Mouse (Mus musculus): ENCODE measurements around the gene Map2k6.

Gene Map2k6

DNA sequence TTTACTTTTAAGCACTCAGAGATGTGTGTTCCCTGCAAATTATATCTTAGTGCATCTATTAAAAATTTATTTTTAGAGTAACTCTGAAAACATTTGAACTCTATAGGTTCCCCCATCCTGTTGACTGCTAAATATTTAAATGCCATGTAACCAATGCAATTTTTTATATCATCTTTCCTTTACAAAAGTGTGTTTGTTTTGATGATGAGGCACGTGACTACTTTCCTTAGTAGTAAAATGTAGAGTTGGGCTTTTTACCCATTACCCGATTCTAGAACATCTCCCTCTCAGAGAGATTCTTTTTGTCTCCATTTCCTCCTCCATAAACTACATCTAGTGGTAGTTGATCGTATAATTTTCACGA, 51.8 kb downstream of the Map2k6 start:
- no peak for DNase-seq (ENCODE audit: low spot score in 2 of 2)

DNA sequence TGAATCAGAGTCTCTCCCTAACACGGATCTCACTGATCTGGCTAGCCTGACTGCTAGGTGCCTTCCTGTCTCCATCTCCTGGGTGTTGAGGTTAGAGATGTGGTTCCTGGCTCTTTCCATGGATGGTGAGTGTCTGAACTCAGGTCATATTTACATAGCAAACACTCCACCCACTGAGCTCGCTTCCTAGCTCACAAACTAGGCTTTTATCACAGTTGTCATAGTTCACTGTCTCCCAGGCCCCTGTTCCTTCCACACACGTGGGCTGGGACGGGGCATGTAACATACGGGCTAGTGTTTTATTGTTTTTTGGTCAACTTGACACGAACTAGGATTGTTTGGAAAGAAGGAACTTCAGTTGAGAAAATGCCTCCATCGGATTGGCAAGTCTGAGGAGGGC, 52.7 kb downstream of the Map2k6 start:
- no peak for DNase-seq (ENCODE audit: low spot score in 2 of 2)

DNA sequence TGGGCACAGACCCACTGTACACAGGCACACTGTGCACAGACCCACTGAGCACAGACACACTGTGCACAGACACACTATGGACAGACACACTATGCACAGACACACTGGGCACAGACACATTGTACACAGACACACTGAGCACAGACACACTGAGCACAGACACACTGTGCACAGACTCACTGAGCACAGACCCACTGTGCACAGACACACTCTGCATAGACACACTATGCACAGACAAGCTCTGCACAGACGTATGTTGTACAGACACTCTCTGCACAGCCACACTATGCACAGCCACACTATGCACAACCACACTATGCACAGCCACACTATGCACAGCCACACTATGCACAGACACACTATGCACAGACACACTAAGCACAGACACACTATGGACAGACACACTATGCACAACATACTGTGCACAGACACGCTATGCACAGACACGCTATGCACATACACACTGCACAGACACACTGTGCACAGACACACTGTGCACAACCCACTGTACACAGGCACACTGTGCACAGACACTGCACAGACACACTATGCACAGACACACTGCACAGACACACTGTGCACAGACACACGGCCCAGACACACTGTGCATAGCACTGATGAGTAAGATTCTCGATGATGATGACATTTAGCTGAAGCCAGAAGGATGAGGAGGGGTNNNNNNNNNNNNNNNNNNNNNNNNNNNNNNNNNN, 54.7 kb downstream of the Map2k6 start:
- no peak for DNase-seq (ENCODE audit: low spot score in 2 of 2)

DNA sequence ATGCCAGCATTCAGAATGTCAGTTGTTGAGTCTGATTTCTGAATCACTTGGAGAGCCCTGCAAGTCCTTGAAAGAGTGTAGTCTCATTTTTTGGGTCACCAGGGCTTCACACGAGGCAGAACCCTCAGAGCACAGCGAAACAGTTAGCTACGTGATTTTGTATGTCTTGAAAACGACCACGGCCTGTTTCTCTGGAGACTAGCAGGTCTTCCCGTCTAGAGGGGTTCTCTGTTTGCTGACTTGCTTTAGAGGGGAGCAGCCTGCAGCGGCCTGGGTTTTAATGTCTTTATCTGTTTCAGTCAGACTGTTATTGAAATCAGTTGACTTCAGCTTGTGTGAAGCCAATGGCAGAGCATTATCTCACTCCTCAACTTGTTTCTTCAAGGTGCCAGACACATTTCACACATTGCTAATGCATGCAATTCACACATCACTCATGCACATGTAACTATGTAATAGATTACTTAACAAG, 58.6 kb downstream of the Map2k6 start:
- no peak for DNase-seq (ENCODE audit: low spot score in 2 of 2)

DNA sequence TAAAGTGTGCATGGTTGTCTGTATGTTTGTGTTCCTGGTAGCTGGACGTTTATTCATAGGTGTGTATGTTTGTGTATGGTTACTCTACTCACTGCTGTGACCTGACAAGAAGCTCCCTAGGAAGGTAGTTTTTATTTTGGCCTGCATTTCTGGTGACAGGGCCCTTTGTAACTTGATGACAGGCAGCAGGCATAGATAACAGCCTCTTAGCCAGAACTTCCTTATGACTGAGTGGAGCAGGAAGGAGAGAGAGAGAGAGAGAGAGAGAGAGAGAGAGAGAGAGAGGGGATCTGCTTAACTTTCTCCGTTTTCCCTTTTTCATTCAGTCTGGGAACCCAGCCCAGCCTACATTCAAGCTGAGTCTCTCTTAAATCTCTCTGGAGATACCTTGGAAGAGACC, 61.6 kb downstream of the Map2k6 start:
- DNase-seq (ENCODE audit: low spot score in 2 of 2), result no peak

DNA sequence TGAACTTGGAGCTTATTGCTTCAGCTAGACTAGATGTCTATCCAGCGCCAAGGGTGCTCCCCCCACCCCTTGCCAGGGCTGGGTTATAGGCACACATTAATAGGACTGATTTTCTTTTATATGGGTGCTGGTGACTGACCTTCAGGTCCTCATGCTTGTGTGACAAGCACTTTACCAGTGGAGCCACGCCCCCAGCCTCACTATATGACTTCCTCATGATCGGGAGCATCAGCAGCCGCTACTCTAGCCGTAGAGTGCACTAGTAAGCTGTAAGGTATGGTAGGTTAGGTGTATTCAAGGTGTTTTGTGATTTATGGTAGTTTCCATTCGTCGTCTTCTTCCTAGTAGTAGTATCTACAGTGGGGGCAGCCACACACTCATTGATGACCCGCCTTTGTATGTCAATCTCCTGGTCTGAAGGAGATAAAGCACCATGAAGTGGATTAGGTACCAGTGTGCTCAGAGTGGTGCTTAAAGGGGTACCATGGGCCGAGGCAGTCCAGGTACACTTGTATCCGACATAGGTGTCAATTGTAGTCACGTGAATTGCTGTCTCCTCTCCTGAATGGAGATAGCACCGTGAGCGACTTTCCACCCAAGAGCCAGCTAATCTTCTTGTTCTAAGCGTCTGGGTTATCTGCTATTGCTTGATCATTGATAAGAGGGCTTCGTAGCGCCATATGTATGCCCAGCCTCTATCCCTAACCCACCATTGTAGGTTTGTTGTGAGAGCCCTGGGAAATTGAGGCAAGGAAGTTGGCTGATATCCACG, 62.8 kb downstream of the Map2k6 start:
- DNase-seq (ENCODE audit: low spot score in 2 of 2), result no peak

DNA sequence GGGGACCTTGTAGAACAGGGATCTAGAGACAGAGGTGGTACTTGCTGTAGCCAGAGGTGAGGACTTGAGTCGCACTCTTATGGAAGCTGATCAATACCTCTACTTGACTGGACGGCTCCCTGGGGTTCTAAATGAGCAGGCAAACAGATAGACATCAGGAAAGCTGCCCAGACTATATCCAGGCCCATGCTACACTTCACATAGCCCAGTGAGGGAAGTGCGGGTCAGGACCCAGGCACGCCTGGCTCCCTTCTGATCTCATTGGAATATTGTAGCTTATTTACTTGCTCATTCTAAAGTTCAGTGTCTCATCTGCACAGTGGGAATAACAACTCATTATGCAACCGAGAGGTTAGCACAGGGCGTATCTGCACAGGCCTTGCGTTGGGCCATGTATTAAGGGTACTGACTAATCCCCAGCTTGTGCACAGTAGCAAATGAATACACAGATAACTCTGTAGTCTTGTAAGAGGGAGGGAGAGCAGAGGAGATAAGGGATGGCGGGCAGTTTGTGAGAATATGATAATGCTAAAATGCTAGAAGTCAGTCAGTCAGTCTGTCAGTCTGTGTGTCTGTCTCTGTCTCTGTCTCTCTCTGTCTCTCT, 64.2 kb downstream of the Map2k6 start:
- no peak for DNase-seq (ENCODE audit: low spot score in 2 of 2)

DNA sequence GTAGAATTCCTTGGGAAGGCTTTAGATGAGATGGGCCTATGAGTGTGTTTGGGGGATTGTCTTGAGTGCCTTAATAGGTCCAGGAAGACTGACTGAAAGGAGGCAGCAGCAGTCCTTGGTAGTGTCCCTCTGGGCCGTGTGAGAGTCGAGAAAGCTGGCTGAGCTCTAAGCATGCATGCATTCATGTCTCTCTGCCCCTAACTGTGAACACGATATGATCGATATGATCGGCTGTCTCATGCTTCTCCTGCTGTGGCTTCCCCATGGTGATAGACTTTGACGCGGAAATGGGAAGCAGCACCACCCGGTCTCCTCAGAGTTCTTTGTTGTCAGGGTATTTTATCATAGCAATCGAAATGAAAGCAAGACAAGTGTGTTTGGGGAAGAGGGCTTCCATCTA, 64.9 kb downstream of the Map2k6 start:
- DNase-seq (ENCODE audit: low spot score in 2 of 2), result no peak

DNA sequence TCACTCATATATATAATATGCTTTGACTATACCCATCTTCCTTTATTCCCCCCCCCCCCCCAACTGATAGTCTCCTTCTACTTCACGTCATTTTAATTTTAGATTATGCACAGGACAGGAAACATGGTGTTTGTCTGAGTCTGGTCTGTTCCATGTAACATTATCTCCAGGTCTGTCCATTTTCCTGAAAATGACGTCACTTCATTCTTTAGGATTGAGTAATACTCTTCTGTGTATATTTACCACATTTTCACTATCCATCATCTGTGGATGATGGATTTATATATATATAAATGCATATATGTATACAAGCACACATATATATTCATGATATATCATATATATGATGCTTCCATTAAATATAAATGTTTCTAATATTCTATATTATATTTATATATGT, 70.1 kb downstream of the Map2k6 start:
- no peak for DNase-seq (ENCODE audit: low spot score in 2 of 2)

DNA sequence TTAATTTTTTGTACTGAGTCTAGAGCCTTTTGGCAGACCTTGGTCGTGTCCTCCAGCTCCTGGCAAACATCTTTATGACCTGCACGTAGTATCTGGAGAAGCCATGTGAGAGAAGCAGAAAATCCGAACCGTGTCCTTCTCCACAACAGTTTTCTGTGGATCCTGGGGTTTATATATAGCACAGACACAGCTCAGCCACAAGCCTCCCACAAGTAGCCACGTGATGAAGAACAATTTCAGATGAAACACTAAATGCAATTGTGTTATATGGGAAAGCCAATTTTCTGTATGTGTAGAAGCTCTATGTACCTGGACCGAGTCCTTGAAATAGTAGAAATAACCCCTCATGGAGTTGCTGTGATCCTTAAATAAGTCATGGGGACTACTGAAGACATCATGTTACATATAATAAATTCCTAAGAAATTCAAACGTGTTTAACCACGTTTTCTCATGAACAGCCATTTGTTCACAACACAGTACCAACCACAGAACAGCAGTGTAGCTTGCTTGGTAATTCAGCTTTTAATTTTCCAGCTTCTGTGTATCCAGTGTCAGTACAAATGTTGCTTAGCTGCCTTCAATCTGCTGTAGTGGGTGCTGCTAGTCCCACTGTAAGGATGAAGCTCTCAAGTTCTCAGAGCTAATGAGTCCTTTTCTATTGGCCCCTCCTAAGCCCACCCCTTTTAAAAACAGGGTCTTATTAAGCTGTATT, 71.8 kb downstream of the Map2k6 start:
- peak in 1 of 2 experiments; percentile 34 for DNase-seq (ENCODE audit: low spot score in 2 of 2)

DNA sequence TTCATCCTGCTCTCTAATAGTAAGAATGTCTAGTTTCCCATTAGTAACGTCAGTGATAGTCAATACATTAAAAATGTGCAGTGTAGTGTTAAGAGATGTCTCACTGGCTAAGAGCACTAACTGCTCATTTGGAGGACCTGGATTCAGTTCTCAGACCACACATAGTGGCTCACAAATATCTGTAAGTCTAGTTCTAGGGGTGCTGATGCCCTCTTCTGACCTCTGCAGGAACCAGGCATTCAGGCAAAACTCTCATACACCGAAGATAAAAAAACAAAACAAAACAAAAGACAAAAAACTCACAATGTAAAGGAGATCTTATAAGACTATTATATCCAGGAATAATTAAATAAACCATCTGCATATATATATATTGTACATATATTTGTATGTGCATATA, 72.4 kb downstream of the Map2k6 start:
- no peak for DNase-seq (ENCODE audit: low spot score in 2 of 2)

DNA sequence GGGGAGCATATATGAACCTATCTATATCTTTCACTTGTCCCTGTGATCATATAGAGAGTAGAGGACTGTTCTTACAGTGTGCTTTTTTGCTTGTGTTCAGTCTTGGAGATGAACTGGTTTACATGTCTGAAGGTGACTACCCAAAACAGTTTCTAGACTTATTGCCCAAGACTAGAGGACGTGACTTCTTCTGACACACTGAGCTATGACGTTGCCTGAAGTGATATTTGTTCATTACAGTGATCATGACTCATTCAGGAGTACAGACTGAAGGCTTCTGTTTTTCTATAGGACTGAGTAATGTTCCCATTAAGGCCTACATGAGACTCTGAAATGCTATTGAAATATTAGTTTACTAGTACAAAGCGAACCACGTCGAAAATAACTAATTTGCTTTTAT, 73.2 kb downstream of the Map2k6 start:
- DNase-seq (ENCODE audit: low spot score in 2 of 2), result no peak

DNA sequence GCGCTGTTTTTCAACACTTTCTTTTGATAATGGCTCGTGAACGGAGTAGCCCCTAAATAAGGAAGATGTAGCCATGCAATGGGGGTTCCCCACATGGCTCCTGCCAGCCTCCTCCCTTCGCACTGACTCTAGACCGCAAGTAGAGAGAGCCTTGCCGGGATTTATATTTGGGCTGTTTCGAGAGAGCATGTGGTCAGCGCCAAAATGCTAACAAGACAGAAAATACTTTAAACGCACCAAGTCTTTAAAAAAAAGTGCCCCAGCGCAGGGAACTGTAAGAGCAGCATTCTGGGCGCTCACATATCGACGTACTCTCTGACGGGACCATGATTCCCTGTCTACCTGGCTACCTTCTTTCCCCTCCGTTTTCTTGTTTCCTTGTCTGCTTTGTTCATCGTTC, 74.6 kb downstream of the Map2k6 start:
- DNase-seq (ENCODE audit: low spot score in 2 of 2), result no peak

DNA sequence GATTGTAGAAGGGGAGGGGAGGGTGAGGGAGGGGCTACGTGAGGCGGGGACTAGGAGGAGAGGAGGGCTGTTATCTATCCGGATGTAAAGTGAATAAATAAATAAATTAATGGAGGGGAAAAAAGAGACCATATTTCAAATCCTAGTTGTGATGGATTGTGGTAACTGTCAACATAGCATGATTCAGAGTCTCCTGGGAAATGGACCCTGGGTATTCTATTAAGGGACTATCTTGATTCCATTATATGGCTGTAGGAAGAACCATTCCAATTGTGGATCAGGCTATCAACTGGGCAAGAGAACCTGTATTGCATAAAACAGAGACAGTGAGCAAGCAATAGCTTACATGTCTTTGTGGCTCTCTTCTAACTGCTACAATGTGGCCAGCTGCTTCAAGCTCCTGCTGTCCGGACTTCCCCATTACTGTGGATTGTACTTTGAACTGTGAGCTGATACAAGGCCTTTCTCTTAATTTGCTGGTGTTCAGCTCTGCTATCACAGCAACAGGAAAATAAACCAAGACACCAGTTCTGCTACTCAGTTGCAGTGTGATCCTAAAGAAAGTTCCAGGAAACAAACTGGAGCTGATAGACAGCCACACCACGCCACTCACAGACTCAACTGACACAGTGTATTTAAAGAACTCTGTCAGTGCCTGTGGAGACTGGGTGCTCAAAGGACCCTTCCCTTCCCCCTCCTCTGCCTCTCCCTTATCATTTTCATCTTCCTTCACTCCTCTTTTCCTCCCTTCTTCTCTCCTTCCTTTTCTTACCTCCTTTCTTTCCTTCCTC, 77.6 kb downstream of the Map2k6 start:
- no peak for DNase-seq (ENCODE audit: low spot score in 2 of 2)

DNA sequence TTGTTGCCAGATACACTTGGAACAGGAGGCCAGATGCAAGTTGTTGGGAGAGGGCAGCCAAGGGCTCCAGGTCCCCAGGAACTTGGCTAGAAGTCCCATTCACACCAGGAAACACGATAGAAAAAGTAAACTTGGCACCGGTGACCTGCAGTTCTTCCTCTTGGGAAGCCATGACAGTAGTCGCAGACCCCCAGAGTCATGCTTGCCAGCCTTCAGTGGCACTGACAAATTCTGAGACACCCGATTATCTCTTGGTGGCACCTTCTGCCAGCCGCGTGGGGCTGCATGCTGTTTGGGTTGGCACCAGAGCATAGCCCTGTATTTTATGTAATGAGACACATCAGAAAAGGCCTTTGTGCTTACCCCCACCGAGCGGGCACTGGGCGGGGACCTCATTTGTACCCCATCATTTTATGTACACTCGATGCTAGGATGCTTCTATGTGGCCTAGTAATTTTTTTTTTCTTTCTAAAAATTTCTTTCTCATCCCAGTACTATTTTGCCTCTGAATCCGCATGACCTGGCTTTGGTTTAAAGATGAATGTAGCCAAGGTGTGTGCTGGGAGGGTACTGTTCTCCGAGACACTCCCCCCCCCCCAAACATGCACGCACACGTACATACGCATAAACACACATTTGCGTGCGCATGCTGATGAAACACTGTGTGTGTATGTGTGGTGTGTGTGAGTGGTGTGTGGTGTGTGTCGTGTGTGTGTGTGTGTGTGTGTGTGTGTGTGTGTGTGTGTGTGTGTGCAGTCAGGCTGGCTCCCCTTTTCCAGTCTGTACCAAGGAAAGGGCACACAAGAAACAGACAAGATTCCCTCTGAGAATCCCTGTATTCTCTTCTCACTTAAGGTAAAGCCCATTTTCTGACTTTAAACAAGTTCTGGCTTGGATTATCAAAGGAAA, 79.3 kb downstream of the Map2k6 start:
- DNase-seq (ENCODE audit: low spot score in 2 of 2), result no peak

DNA sequence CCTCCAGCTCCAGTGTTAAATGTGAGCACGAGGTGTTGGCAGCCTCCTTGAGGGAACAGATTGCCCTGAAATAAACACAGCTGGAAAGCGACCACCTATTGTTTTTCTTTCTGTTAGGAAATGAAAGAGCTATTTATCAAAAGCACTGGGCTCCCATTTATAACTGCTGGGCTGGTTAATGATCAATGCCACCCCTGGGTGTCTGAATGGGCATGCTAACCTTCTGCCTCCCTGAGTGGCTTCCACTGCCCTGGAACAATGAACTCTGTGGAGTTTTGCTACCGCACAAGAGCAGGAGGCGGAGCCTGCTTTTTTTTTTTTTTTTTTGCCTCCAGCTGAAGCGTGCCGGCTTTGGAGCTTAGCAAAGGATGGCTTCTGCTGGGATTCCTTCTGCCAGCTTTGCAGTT, 80.1 kb downstream of the Map2k6 start:
- peak in 1 of 2 experiments; percentile 32 for DNase-seq (ENCODE audit: low spot score in 2 of 2)

DNA sequence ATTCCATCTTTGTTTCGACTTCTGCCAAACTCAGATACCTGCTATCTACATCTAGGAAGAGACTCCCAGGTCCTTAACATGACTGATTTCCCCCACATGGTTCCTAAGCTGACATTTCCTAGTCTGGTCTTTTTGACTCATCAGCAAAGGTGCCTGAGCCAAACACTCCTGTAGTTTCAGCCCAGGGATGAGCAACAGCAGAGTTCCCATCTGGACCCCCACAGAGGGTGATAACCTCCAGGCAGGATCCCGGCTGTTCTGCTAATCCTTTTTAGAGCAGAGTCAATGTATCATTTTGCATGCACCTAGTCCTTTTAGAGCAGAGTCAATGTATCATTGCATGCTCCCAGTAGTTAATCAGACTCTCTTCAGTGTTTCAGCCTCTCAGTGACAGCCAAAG, 82.5 kb downstream of the Map2k6 start:
- no peak for DNase-seq (ENCODE audit: low spot score in 2 of 2)

DNA sequence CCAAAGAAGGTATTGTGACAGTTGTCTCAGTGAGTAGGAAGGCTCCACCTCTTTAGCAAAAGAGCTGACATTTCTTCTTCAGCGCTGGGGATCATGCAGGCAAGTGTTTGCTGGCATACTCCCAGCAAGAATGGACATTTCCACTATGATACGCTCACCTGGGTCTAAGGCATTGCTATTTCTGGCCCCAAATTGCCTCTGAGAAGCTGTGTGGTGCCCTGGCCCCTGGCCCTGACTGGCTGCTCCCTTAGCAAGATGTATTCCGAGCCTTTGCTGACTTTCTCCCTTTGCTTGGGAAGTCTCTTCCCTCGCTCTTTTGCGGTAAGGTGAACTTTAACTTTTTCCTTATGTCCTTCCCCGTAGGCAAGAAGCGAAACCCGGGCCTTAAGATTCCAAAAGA, 83.3 kb downstream of the Map2k6 start:
- DNase-seq (ENCODE audit: low spot score in 2 of 2), result no peak

DNA sequence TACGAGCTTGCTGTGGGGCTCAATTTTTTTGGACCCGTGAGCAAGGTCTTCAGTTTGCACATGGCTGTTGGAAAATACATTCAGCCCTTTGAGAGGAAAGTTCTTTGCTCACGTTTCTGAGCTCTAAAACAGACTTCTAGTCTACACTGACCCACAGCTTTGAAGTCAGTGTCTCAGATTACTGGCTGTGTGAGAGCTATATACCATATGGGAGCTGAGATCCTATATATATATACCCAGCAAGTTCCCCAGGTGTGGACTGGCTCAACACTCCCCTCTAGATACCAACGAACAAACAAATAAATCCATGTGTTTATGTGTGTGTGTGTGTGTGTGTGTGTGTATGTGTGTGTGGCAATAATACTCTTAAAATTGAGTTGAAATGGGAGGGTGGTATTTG, 83.7 kb downstream of the Map2k6 start:
- no peak for DNase-seq (ENCODE audit: low spot score in 2 of 2)

DNA sequence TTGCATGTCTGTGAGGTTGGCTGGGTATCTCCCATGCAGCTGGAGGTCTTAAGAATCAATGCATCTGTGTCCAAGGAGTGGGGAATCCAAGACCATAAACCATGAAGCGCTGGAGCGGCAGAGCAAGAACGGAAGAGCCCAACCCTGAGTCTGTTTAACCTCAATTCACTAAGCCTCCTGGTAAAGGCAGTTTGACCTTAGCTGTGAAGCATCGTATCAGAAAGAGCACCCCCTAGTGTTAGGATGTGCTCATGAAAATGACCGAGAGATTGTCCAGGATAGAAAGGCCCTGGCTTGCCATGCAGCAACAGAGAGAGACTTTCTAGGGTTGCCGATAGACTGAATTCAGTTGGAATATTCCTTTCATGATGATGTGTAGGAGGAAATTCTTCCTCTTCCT, 84.2 kb downstream of the Map2k6 start:
- peak in 1 of 2 experiments; percentile 39 for DNase-seq (ENCODE audit: low spot score in 2 of 2)

DNA sequence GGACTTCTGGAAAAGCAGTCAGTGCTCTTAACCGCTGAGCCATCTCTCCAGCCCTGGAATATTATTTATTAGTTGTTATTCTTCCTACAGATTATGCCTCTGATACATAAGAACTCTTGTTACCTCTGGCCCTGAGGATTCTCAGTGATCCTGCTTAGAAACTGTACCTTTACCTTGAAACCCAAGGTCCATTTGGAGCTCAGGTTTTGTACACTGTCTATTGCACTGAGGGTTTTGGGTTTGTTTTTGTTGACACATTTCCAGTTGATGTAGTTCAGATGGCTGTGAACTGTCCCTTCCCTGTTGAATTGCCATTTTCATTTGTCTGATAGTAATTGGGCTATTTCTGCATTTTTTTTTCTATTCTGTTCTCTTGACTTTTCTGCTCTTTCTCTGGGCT, 85.5 kb downstream of the Map2k6 start:
- DNase-seq (ENCODE audit: low spot score in 2 of 2), result no peak
